Mouse (Mus musculus): ENCODE measurements around the gene Hdac7. TPM values are rescaled to one million over a fixed set of nuclear protein-coding genes. Genes with fewer than 3 reads are reported as not detected.
A peak's percentile ranks its signal among the peaks of the same experiment; 100 is the strongest.
"Not testable (repeated sequence)": the region's sequence is repeated elsewhere in the genome, so short reads cannot be mapped to it uniquely, and the experiment has no call there.

Gene Hdac7
- polyA plus RNA-seq, 1 experiment from 2014 or later: 5.3 TPM

DNA sequence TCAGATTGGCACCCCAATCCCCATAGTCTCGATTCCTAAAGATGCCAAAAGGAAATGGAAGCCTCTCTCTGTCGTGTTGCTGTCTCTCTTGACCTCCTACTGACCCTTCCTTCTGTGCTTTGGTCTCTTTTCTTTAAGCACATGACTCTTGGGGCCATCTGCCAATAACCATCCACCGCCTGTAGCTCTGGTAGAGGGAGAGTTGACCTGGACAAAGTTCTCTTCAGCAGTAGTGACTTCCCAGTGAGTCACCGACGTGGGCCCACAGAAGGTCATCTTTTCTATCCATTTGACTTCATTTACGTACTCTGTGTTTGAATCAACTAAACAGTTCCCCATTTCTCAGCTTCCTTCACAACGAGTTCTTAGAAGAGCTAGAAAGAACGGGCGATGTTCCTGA lies 36.1 kb upstream of the Hdac7 start:
- no peak overlapping the region for H3K9ac ChIP-seq (replicated peaks)
- H3K9me3 ChIP-seq (ENCODE audit: low read length): no peaks in the 10 kb centered on the region
- 43% methylated on average over 9 of the region's 9 CpGs for WGBS (ENCODE audit: insufficient replicate concordance)
- H3K4me3 ChIP-seq (ENCODE audit: low read depth, low read length): no peak overlapping the region
- ATAC-seq: peak; percentile 38; the same call in 1 of the 2 replicates
- no peaks in the 10 kb centered on the region for H3K27me3 ChIP-seq (ENCODE audit: insufficient read depth, low read length)
- no peak overlapping the region for H3K4me2 ChIP-seq (ENCODE audit: low read depth, low read length)
- no peaks in the 10 kb centered on the region for H3K36me3 ChIP-seq (replicated peaks; ENCODE audit: insufficient read depth, low read length)
- no peak overlapping the region for H3K27ac ChIP-seq (ENCODE audit: low read depth)
- no peak for DNase-seq
- no peak for TF ChIP-seq EP300 (IDR thresholded peaks at IDR 0.05; ENCODE audit: low read depth)
- TF ChIP-seq CTCF (IDR thresholded peaks at IDR 0.05; ENCODE audit: low read depth): no peak
- no peaks in the 10 kb centered on the region for H3K4me1 ChIP-seq (ENCODE audit: insufficient read depth)

DNA sequence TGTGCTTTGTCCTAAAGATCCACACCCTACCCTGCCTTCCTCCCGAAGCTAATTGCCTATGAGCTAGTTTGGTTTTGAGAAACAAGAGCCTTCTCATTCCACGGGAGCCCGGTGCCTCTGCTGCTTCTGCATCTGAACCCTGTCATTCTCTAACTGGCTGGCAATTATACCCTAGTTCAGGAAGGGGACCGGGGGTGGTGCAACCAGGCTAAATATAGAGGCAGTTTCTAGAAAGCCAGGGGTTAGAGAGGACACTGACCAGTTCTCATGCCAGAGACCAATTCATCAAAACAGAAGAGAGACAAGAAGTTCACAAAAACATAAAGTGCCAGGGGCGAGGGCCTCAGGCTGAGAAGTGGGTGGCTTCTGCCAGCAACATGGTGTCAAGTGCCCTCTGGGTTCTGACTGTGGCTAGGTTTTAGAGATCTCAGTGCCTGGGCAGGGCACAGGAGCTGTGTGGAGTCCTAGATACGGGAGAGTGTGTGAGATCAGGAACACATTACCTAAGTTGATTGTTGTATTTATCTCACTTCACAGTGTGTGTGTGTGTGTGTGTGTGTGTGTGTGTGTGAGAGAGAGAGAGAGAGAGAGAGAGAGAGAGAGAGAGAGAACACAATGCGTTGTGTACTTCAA lies 34.5 kb upstream of the Hdac7 start:
- ATAC-seq: peak; percentile 44; the same call in 1 of the 2 replicates

DNA sequence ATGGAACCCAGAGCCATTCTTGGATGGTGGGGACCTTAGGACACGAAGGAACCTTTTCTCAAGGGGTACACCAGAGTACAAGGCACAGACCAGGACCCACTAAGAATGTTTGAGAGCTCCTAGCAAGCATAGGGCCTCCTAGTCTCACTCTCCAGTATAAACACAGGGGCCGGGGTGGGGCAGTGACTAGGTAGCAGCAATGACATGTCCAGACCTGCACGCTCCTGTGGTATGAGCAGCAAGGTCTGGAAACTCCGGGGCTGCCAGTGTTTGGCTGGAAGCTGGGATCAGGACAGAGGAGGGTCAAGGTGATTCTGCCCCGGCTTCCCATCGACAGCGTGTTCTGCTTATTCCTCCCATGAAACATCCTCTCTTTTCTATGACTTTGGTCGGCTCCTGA lies 31.5 kb upstream of the Hdac7 start:
- H3K9me3 ChIP-seq (ENCODE audit: low read length): no peaks in the 10 kb centered on the region
- no peaks in the 10 kb centered on the region for H3K4me1 ChIP-seq (ENCODE audit: insufficient read depth)
- H3K4me2 ChIP-seq (ENCODE audit: low read depth, low read length): no peak overlapping the region
- WGBS (ENCODE audit: insufficient replicate concordance): 79% methylated on average over 8 of the region's 8 CpGs
- no peaks in the 10 kb centered on the region for H3K27me3 ChIP-seq (ENCODE audit: insufficient read depth, low read length)
- H3K9ac ChIP-seq (replicated peaks): no peak overlapping the region
- H3K36me3 ChIP-seq (replicated peaks; ENCODE audit: insufficient read depth, low read length): no peaks in the 10 kb centered on the region
- no peak for TF ChIP-seq CTCF (IDR thresholded peaks at IDR 0.05; ENCODE audit: low read depth)
- TF ChIP-seq EP300 (IDR thresholded peaks at IDR 0.05; ENCODE audit: low read depth): no peak
- H3K4me3 ChIP-seq (ENCODE audit: low read depth, low read length): no peak overlapping the region
- ATAC-seq (no peak), DNase-seq (no peak)
- H3K27ac ChIP-seq (ENCODE audit: low read depth): no peak overlapping the region

More for the DNA sequence above, 34.5 kb upstream of the Hdac7 start:
- DNase-seq: no peak
- Histone ChIP-seq H3K27me3 (ENCODE audit: insufficient read depth, low read length) (no peaks in the 10 kb centered on the region), H3K9me3 (ENCODE audit: low read length) (no peaks in the 10 kb centered on the region), H3K4me3 (ENCODE audit: low read depth, low read length) (no peak overlapping the region), H3K4me2 (ENCODE audit: low read depth, low read length) (no peak overlapping the region), H3K36me3 (replicated peaks; ENCODE audit: insufficient read depth, low read length) (no peaks in the 10 kb centered on the region), H3K27ac (ENCODE audit: low read depth) (no peak overlapping the region), H3K4me1 (ENCODE audit: insufficient read depth) (no peaks in the 10 kb centered on the region), H3K9ac (replicated peaks) (no peak overlapping the region)
- 47% methylated on average over 7 of the region's 7 CpGs for WGBS (ENCODE audit: insufficient replicate concordance)
- TF ChIP-seq CTCF (IDR thresholded peaks at IDR 0.05; ENCODE audit: low read depth) (no peak), EP300 (IDR thresholded peaks at IDR 0.05; ENCODE audit: low read depth) (no peak)

DNA sequence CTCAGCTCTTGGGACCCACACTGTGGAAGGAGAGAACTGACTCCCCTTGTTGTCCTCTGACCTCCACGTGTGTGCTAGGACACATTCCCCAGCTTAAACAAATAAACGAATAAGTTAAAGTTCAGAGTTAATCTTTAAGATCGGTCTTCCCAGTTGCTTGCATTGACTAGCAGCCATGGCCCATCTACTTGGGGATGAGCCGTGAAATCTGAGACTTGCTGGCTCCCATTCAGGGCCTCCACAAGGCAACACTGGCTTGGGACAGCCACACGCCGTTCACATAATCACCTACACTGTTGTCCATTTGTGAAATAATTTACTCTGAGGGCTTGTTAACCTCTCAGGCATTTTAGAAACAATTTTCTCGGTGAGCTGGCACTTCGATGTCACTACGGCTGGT lies 29.4 kb upstream of the Hdac7 start:
- Histone ChIP-seq H3K27ac (ENCODE audit: low read depth) (no peak overlapping the region), H3K4me3 (ENCODE audit: low read depth, low read length) (no peak overlapping the region), H3K4me2 (ENCODE audit: low read depth, low read length) (no peak overlapping the region), H3K9me3 (ENCODE audit: low read length) (no peaks in the 10 kb centered on the region), H3K36me3 (replicated peaks; ENCODE audit: insufficient read depth, low read length) (no peaks in the 10 kb centered on the region), H3K27me3 (ENCODE audit: insufficient read depth, low read length) (no peaks in the 10 kb centered on the region), H3K4me1 (ENCODE audit: insufficient read depth) (no peaks in the 10 kb centered on the region), H3K9ac (replicated peaks) (no peak overlapping the region)
- no peak for ATAC-seq
- DNase-seq: no peak
- WGBS (ENCODE audit: insufficient replicate concordance): 72% methylated on average over 9 of the region's 9 CpGs
- TF ChIP-seq EP300 (IDR thresholded peaks at IDR 0.05; ENCODE audit: low read depth): no peak
- TF ChIP-seq CTCF (IDR thresholded peaks at IDR 0.05; ENCODE audit: low read depth): no peak

DNA sequence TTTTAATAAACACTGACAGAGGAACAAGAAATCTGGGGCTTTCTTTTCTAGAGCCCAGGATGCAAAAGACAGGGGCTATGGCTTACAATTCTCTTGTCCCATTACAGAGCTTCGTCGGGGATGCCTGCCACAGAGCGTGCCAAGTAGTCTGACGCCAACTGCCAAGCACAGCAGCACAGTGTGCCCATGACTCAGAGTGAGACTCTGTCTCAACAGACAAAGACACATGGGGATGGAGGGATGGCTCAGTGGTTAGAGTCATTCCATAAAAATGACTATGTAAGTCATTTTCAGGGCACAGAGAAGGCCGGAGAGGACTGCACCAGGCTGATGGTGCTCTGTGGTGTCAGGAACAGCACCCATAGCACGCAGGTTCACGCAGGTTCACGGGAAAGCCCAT lies 27.9 kb upstream of the Hdac7 start:
- H3K4me2 ChIP-seq (ENCODE audit: low read depth, low read length): no peak overlapping the region
- no peak overlapping the region for H3K9ac ChIP-seq (replicated peaks)
- H3K27ac ChIP-seq (ENCODE audit: low read depth): no peak overlapping the region
- ATAC-seq (no peak), DNase-seq (no peak)
- WGBS (ENCODE audit: insufficient replicate concordance): 87% methylated on average over 8 of the region's 8 CpGs
- H3K27me3 ChIP-seq (ENCODE audit: insufficient read depth, low read length): no peaks in the 10 kb centered on the region
- TF ChIP-seq CTCF (IDR thresholded peaks at IDR 0.05; ENCODE audit: low read depth) (no peak), EP300 (IDR thresholded peaks at IDR 0.05; ENCODE audit: low read depth) (no peak)
- no peaks in the 10 kb centered on the region for H3K4me1 ChIP-seq (ENCODE audit: insufficient read depth)
- H3K9me3 ChIP-seq (ENCODE audit: low read length): no peaks in the 10 kb centered on the region
- no peaks in the 10 kb centered on the region for H3K36me3 ChIP-seq (replicated peaks; ENCODE audit: insufficient read depth, low read length)
- H3K4me3 ChIP-seq (ENCODE audit: low read depth, low read length): no peak overlapping the region

DNA sequence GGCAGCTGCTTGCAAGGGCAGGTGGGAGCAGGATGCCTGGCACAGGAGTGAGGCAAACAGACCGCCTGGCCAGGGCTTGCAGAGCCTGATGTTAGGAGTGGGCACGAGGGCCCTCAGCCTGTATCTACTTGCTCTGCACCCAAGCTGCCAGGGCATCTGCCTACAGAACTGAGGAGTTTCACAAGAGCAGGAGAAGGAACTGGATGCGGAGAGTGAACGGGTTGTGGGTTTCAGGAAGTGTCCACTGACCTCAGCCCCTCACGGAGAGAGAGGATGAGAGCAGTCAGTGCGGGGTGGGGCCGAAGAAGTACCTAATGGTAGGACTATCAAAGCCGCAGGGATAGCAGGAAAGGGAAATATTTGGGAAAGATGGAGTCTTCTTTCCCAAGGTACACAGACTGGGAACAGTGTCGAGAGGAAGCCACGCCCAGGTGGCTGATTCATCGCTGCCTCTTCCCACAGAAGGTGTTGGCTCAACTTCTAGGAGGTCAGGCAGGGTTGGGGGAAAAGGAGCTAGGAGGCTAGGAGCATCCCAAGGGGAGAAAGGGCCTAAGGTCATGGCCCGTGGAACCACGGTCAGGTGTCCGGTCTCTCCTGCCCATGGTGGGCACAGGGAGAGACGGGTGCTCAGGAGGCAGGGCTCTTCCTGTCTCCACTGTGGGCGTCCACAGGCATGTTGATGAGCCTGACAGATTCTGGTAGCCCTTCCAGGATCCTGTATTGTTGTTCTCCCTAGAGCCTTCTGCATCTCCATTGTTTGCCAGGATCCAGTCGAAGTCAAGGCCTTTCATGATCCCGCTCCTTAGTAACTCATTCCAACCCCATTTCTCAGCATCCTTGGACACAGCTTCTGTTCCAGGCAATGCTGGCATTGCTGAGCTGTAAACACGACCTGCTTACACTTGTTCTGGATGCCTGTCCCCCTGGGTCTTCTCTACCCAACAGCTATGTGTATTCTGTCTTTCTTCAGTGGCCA lies 27.0 kb upstream of the Hdac7 start:
- ATAC-seq (no peak), DNase-seq (no peak)
- H3K4me2 ChIP-seq (ENCODE audit: low read depth, low read length): no peak overlapping the region
- H3K27ac ChIP-seq (ENCODE audit: low read depth): no peak overlapping the region
- no peaks in the 10 kb centered on the region for H3K27me3 ChIP-seq (ENCODE audit: insufficient read depth, low read length)
- H3K9ac ChIP-seq (replicated peaks): no peak overlapping the region
- no peaks in the 10 kb centered on the region for H3K36me3 ChIP-seq (replicated peaks; ENCODE audit: insufficient read depth, low read length)
- TF ChIP-seq EP300 (IDR thresholded peaks at IDR 0.05; ENCODE audit: low read depth): no peak
- no peak for TF ChIP-seq CTCF (IDR thresholded peaks at IDR 0.05; ENCODE audit: low read depth)
- H3K4me1 ChIP-seq (ENCODE audit: insufficient read depth): no peaks in the 10 kb centered on the region
- 64% methylated on average over 19 of the region's 19 CpGs for WGBS (ENCODE audit: insufficient replicate concordance)
- H3K4me3 ChIP-seq (ENCODE audit: low read depth, low read length): no peak overlapping the region
- H3K9me3 ChIP-seq (ENCODE audit: low read length): peaks cover under 1% of the 10 kb centered on the region; the same call in 1 of the 2 replicates

DNA sequence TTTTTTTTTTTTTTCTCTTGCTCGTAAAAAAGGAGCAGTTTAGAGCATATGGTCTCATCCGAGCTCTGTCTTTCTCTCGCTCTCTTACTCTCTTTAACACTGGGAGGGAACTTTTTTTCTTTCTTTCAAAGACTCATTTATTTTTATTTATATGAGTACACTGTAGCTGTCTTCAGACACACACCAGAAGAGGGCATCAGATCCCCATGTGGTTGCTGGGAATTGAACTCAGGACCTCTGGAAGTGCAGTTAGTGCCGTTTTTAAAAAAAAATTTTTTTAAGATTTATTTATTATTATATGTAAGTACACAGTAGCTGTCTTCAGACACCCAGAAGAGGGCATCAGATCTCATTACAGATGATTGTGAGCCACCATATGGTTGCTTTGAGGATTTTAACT lies 25.8 kb upstream of the Hdac7 start:
- not testable (repeated sequence) for H3K27ac ChIP-seq (ENCODE audit: low read depth); H3K4me3 ChIP-seq (ENCODE audit: low read depth, low read length); H3K36me3 ChIP-seq (replicated peaks; ENCODE audit: insufficient read depth, low read length); H3K4me1 ChIP-seq (ENCODE audit: insufficient read depth); DNase-seq; H3K27me3 ChIP-seq (ENCODE audit: insufficient read depth, low read length); ATAC-seq; H3K4me2 ChIP-seq (ENCODE audit: low read depth, low read length); H3K9me3 ChIP-seq (ENCODE audit: low read length); H3K9ac ChIP-seq (replicated peaks)
- 75% methylated on average over 4 of the region's 4 CpGs for WGBS (ENCODE audit: insufficient replicate concordance)

Data from liver, postnatal 0 days (tissue).